ENCODE assay signal across 47 mouse cellular contexts in the genomic region with DNA sequence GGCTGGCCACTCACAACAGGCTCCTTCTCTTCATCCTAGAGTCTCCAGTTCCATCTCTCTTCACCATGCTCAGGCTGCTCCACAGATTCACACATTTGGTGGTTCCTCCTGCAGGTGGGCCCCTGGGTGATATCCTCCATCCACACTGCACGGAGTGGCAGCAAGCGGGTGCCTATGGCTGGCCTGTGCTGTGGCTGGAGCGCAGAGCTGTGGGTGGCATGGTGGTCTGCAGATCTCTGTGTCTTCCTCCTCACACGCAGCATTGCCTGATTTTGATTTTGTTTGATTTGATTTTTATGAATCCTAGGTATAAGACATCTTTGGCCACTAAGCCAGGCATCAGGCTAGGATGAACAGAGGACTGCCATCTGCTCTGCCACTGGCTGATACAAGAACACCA. TPM values are rescaled to one million over a fixed set of nuclear protein-coding genes. Genes with fewer than 3 reads are reported as not detected.
"Had no signal": no experiment of that assay in that cellular context is flagged by ENCODE, and none has a peak within 500 bp of the region (broad histone marks: within the 10 kb centered on the region; RNA-seq: fewer than 3 reads in every experiment).

No protein-coding gene starts in this region.

- H3K27me3 ChIP-seq: limb, embryonic 12.5 days; limb, embryonic 13.5 days; limb, embryonic 15.5 days; liver, embryonic 12.5 days; liver, embryonic 13.5 days; liver, embryonic 15.5 days; lung, embryonic 15.5 days; midbrain, embryonic 12.5 days; midbrain, embryonic 13.5 days; midbrain, embryonic 15.5 days; neural tube, embryonic 12.5 days had no signal

- H3K9ac ChIP-seq: limb, embryonic 12.5 days; limb, embryonic 13.5 days; limb, embryonic 15.5 days; liver, embryonic 12.5 days; liver, embryonic 13.5 days; liver, embryonic 14.5 days; liver, embryonic 15.5 days; liver, postnatal 0 days; lung, embryonic 14.5 days; lung, embryonic 15.5 days; midbrain, embryonic 12.5 days; midbrain, embryonic 13.5 days; midbrain, embryonic 15.5 days; neural tube, embryonic 12.5 days had no signal

- DNase-seq: left cerebral cortex, postnatal 4 days; liver; liver, embryonic 13.5 days; liver, postnatal 0 days; lung, adult 18-20 months; lung, adult 2 months; lung, embryonic 14.5 days; lung, postnatal 10 days; lung, postnatal 14 days; lung, postnatal 36 days; lung, postnatal 4 days; midbrain, embryonic 14.5 days had no signal

- H3K4me3 ChIP-seq: left cerebral cortex, adult 2 months; limb, embryonic 10.5 days; limb, embryonic 12.5 days; limb, embryonic 13.5 days; limb, embryonic 15.5 days; liver, embryonic 12.5 days; liver, embryonic 13.5 days; liver, embryonic 15.5 days; lung, embryonic 15.5 days; midbrain, embryonic 10.5 days; midbrain, embryonic 12.5 days; midbrain, embryonic 13.5 days; midbrain, embryonic 15.5 days; myocyte; neural tube, embryonic 12.5 days had no signal

- H3K4me1 ChIP-seq: limb, embryonic 10.5 days; limb, embryonic 12.5 days; limb, embryonic 13.5 days; limb, embryonic 15.5 days; liver, embryonic 12.5 days; liver, embryonic 13.5 days; liver, embryonic 15.5 days; lung, embryonic 15.5 days; midbrain, embryonic 10.5 days; midbrain, embryonic 12.5 days; midbrain, embryonic 13.5 days; midbrain, embryonic 15.5 days; neural tube, embryonic 12.5 days had no signal

- H3K4me2 ChIP-seq: limb, embryonic 12.5 days; limb, embryonic 13.5 days; limb, embryonic 15.5 days; liver, embryonic 11.5 days; liver, embryonic 12.5 days; liver, embryonic 13.5 days; liver, embryonic 15.5 days; lung, embryonic 14.5 days; lung, embryonic 15.5 days; midbrain, embryonic 11.5 days; midbrain, embryonic 12.5 days; midbrain, embryonic 13.5 days; midbrain, embryonic 15.5 days; neural tube, embryonic 12.5 days had no signal

- H3K36me3 ChIP-seq: limb, embryonic 10.5 days; limb, embryonic 12.5 days; limb, embryonic 13.5 days; limb, embryonic 15.5 days; liver, embryonic 12.5 days; liver, embryonic 13.5 days; liver, embryonic 15.5 days; lung, embryonic 15.5 days; midbrain, embryonic 10.5 days; midbrain, embryonic 12.5 days; midbrain, embryonic 13.5 days; midbrain, embryonic 15.5 days; neural tube, embryonic 12.5 days had no signal

- H3K27ac ChIP-seq: left cerebral cortex, adult 2 months; limb, embryonic 10.5 days; limb, embryonic 12.5 days; limb, embryonic 13.5 days; limb, embryonic 15.5 days; liver, embryonic 12.5 days; liver, embryonic 13.5 days; liver, embryonic 14.5 days; liver, embryonic 15.5 days; lung, embryonic 15.5 days; macrophage; midbrain, embryonic 10.5 days; midbrain, embryonic 12.5 days; midbrain, embryonic 13.5 days; midbrain, embryonic 15.5 days; neural tube, embryonic 12.5 days had no signal

- ATAC-seq: liver, embryonic 12.5 days; liver, postnatal 0 days; lung, postnatal 0 days; midbrain, embryonic 13.5 days; midbrain, embryonic 15.5 days; midbrain, embryonic 16.5 days had no signal

- H3K9me3 ChIP-seq: limb, embryonic 10.5 days; limb, embryonic 12.5 days; limb, embryonic 13.5 days; limb, embryonic 15.5 days; liver, embryonic 12.5 days; liver, embryonic 13.5 days; liver, embryonic 15.5 days; lung, embryonic 15.5 days; midbrain, embryonic 10.5 days; midbrain, embryonic 12.5 days; midbrain, embryonic 15.5 days; neural tube, embryonic 12.5 days had no signal

RNA-seq across cellular contexts. Expression of a gene that starts 23.0 kb away (rescaled TPM):
- total RNA-seq: left cerebral cortex, adult 2 months; left cerebral cortex, adult 8-10 months; left cerebral cortex, postnatal 10 days; left cerebral cortex, postnatal 14 days; left cerebral cortex, postnatal 25 days; left cerebral cortex, postnatal 36 days; left cerebral cortex, postnatal 4 days; liver, adult 2 months; megakaryocyte progenitor cell, adult 5-6 weeks; megakaryocyte-erythroid progenitor cell, adult 5-6 weeks; midbrain, postnatal 0 days; monocyte, adult 5-6 weeks had no signal
- polyA plus RNA-seq: limb, embryonic 10.5 days; limb, embryonic 11.5 days; limb, embryonic 12.5 days; limb, embryonic 13.5 days; limb, embryonic 14.5 days; limb, embryonic 15.5 days; liver, adult 2 months; liver, embryonic 11.5 days; liver, embryonic 12.5 days; liver, embryonic 13.5 days; liver, embryonic 14.5 days; liver, embryonic 15.5 days; liver, embryonic 16.5 days; liver, postnatal 0 days; lung, adult 2 months; lung, embryonic 14.5 days; lung, embryonic 15.5 days; lung, embryonic 16.5 days; lung, postnatal 0 days; macrophage; midbrain, embryonic 10.5 days; midbrain, embryonic 11.5 days; midbrain, embryonic 12.5 days; midbrain, embryonic 13.5 days; midbrain, embryonic 14.5 days; midbrain, embryonic 15.5 days; midbrain, embryonic 16.5 days; midbrain, postnatal 0 days; myocyte; neural tube, embryonic 11.5 days; neural tube, embryonic 12.5 days had no signal
